Mouse (Mus musculus) forebrain, embryonic 16.5 days (tissue): Measurements from ENCODE around the gene Zscan4-ps3. TPM values are rescaled to one million over a fixed set of nuclear protein-coding genes. Genes with fewer than 3 reads are reported as not detected.
"Not testable (repeated sequence)": the region's sequence is repeated elsewhere in the genome, so short reads cannot be mapped to it uniquely, and the experiment has no call there.

Experiments
- ATAC-seq: fragments of 200-750 bp; cut with Nextera tagmentation; 2 replicates; pipeline ENCODE4 v1.8.0; 2017; ENCODE audit warnings: mild to moderate bottlenecking, moderate library complexity
- H3K27ac ChIP-seq: fragments of 300-500 bp; sonication (generic); 2 replicates; pipeline ENCODE4 v1.5.1; 2014; ENCODE audit warnings: low read length, control low read depth
- H3K27me3 ChIP-seq: fragments of 300-500 bp; sonication (generic); replicated peaks from 2 replicates; pipeline ENCODE4 v1.6.1; 2014; ENCODE audit warnings: low read length; ENCODE audit not compliant: control insufficient read depth, insufficient read depth
- H3K36me3 ChIP-seq: fragments of 300-500 bp; sonication (generic); 2 replicates; pipeline ENCODE4 v1.6.1; 2014; ENCODE audit not compliant: control insufficient read depth, insufficient read depth
- H3K4me1 ChIP-seq: fragments of 300-500 bp; sonication (generic); replicated peaks from 2 replicates; pipeline ENCODE4 v1.6.1; 2014; ENCODE audit warnings: low read length; ENCODE audit not compliant: control insufficient read depth, insufficient read depth
- H3K4me2 ChIP-seq: fragments of 300-500 bp; sonication (generic); 2 replicates; pipeline ENCODE4 v1.6.1; 2014; ENCODE audit warnings: mild to moderate bottlenecking, low read length, control low read depth
- H3K4me3 ChIP-seq: fragments of 300-500 bp; sonication (generic); replicated peaks from 2 replicates; pipeline ENCODE4 v1.5.1; 2014; ENCODE audit warnings: mild to moderate bottlenecking, low read length, control low read depth
- H3K9ac ChIP-seq: fragments of 300-500 bp; sonication (generic); replicated peaks from 2 replicates; pipeline ENCODE4 v1.6.1; 2014; ENCODE audit warnings: low read depth, low read length, control low read depth
- H3K9me3 ChIP-seq: fragments of 300-500 bp; sonication (generic); 2 replicates; pipeline ENCODE4 v1.6.1; 2016; ENCODE audit warnings: low read length; ENCODE audit not compliant: control insufficient read depth
- WGBS: fragments of 180-500 bp; shearing (Covaris S2); extraction: QIAGEN DNeasy Blood & Tissue Kit; methylation state at CpG from one replicate; pipeline ENCODE4 v1.1.7; 2014; 5-methylcytosine and 5-hydroxymethylcytosine counted together
- polyA plus RNA-seq: library from polyadenylated mRNA; unstranded; fragments of >200 nt; fragmentation: Nextera tagmentation; extraction: Ambion mirVana; gene quantifications from 2 replicates; pipeline ENCODE4 v1.2.1, GENCODE M21; 2015

The Zscan4-ps3 gene
- polyA plus RNA-seq: not detected in 2 replicates

DNA sequence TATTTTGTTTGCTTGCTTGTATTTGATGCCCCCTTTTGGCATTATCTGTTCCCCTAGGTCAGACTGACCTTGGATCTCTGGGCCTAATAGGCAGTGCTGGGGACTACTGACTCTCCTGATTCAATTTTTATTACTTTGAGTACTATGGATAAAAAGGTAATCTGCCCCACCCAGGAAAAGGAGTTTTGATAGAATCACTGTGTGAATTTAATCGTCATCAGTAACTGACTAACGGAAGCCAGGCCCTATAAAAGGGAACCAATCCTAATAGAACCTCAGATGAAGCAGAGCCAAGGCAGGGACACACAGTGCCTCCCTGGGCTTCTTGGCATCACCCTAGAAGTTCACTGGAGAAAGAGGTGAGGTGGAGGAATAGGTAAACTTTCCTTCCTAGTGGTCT, at the start of gene Zscan4-ps3:
Gene Zscan4-ps3, plus strand, starts transcription at position 301 of the 400 bp plus-strand sequence.
- H3K27me3 ChIP-seq, H3K4me2 ChIP-seq, H3K4me1 ChIP-seq, H3K27ac ChIP-seq, H3K4me3 ChIP-seq, H3K36me3 ChIP-seq, H3K9ac ChIP-seq, ATAC-seq, H3K9me3 ChIP-seq: not testable (repeated sequence)
- WGBS: 85% methylated on average over 2 of the region's 2 CpGs

- not testable (repeated sequence) for H3K27ac ChIP-seq, H3K4me2 ChIP-seq, H3K4me3 ChIP-seq, H3K9ac ChIP-seq, ATAC-seq, H3K36me3 ChIP-seq, H3K4me1 ChIP-seq, H3K27me3 ChIP-seq, H3K9me3 ChIP-seq
- WGBS: 7% methylated on average over 8 of the region's 8 CpGs
These were observed 8.0 kb downstream of the Zscan4-ps3 start for GRCm38 (mm10) chr7:11617082-11617481.

Other genes starting within 250 kb of the Zscan4-ps3 start
- gene Zscan4f, start 211.4 kb upstream of the Zscan4-ps3 start, polyA plus RNA-seq: not detected in 2 replicates
- gene Zscan4-ps2, start 95.0 kb upstream of the Zscan4-ps3 start, polyA plus RNA-seq: not detected in 2 replicates
- gene Vmn1r72, start 70.8 kb downstream of the Zscan4-ps3 start, polyA plus RNA-seq: not detected in 2 replicates
- not detected in 2 replicates for gene Vmn1r73, start 121.0 kb downstream of the Zscan4-ps3 start, polyA plus RNA-seq
- not detected in 2 replicates for gene Vmn1r74, start 224.7 kb downstream of the Zscan4-ps3 start, polyA plus RNA-seq